Mouse (Mus musculus) neural tube, embryonic 15.5 days (tissue): ENCODE results near the gene Mapk12. TPM values are rescaled to one million over a fixed set of nuclear protein-coding genes. Genes with fewer than 3 reads are reported as not detected.

Source experiments
- ATAC-seq: fragments of 200-750 bp; cut with Nextera tagmentation; 2 replicates; pipeline ENCODE4 v1.8.0; 2017; ENCODE audit warnings: mild to moderate bottlenecking, moderate TSS enrichment, moderate library complexity; ENCODE audit not compliant: low FRiP score
- H3K27ac ChIP-seq: fragments of 300-500 bp; sonication (generic); replicated peaks from 2 replicates; pipeline ENCODE4 v1.5.1; 2015; ENCODE audit warnings: mild to moderate bottlenecking, inconsistent platforms
- H3K27me3 ChIP-seq: fragments of 300-500 bp; sonication (generic); replicated peaks from 2 replicates; pipeline ENCODE4 v1.6.1; 2015; ENCODE audit warnings: inconsistent platforms
- H3K36me3 ChIP-seq: fragments of 300-500 bp; sonication (generic); 2 replicates; pipeline ENCODE4 v1.6.1; 2015; ENCODE audit warnings: inconsistent platforms
- H3K4me1 ChIP-seq: fragments of 300-500 bp; sonication (generic); 2 replicates; pipeline ENCODE4 v1.6.1; 2015; ENCODE audit warnings: inconsistent platforms
- H3K4me2 ChIP-seq: fragments of 300-500 bp; sonication (generic); 2 replicates; pipeline ENCODE4 v1.6.1; 2015; ENCODE audit warnings: inconsistent platforms, mild to moderate bottlenecking, moderate library complexity
- H3K4me3 ChIP-seq: fragments of 300-500 bp; sonication (generic); replicated peaks from 2 replicates; pipeline ENCODE4 v1.5.1; 2015; ENCODE audit warnings: mild to moderate bottlenecking, inconsistent platforms
- H3K9ac ChIP-seq: fragments of 300-500 bp; sonication (generic); replicated peaks from 2 replicates; pipeline ENCODE4 v1.6.1; 2015; ENCODE audit warnings: mild to moderate bottlenecking, inconsistent platforms
- H3K9me3 ChIP-seq: fragments of 300-500 bp; sonication (generic); replicated peaks from 2 replicates; pipeline ENCODE4 v1.6.1; 2016; ENCODE audit warnings: inconsistent platforms
- WGBS: fragments of 180-500 bp; shearing (Covaris S2); methylation state at CpG from one replicate; pipeline ENCODE4 v1.1.7; 2015; ENCODE audit warnings: mixed read lengths; 5-methylcytosine and 5-hydroxymethylcytosine counted together
- polyA plus RNA-seq: library from polyadenylated mRNA; unstranded; fragments of >200 nt; fragmentation: Nextera tagmentation; extraction: Ambion mirVana; gene quantifications from 2 replicates; pipeline ENCODE4 v1.2.1, GENCODE M21; 2015

Mapk12 gene
- 4.8 and 5.2 TPM in 2 replicates for polyA plus RNA-seq

GRCm38 (mm10) chr15:89140659-89141252, at the start of gene Mapk12:
Gene Mapk12 (minus strand): TSS chr15:89140703.
- Histone ChIP-seq H3K4me2 (peak within 1 kb of the TSS; percentile 98), H3K4me1 (peaks cover 21% of the 10 kb centered on the region), H3K27ac (no peak within 1 kb of the TSS), H3K4me3 (peak within 1 kb of the TSS; percentile 47), H3K27me3 (peaks cover 30% of the 10 kb centered on the region), H3K9ac (peak within 1 kb of the TSS; percentile 54), H3K36me3 (no peaks in the 10 kb centered on the region), H3K9me3 (no peaks in the 10 kb centered on the region)
- under 1% methylated on average over 21 of the region's 21 CpGs for WGBS
- ATAC-seq, result peak; percentile 60; the same call in 1 of the 2 replicates

GRCm38 (mm10) chr15:89184937-89185227, 44.4 kb upstream of the Mapk12 start:
- ATAC-seq, result no peak
- Histone ChIP-seq H3K9ac (no peak overlapping the region), H3K4me3 (no peak overlapping the region), H3K4me2 (no peak overlapping the region), H3K27ac (no peak overlapping the region), H3K36me3 (peaks cover 53% of the 10 kb centered on the region), H3K9me3 (no peaks in the 10 kb centered on the region), H3K27me3 (no peaks in the 10 kb centered on the region), H3K4me1 (peaks cover 28% of the 10 kb centered on the region)
- 77% methylated on average over 5 of the region's 5 CpGs for WGBS

- H3K27ac ChIP-seq, result 0 out of 2 replicates have a peak overlapping the region, but pooled peaks have one; percentile 37
- H3K36me3 ChIP-seq, result peaks cover 48% of the 10 kb centered on the region
Measured at GRCm38 (mm10) chr15:89184141-89184936, 43.8 kb upstream of the Mapk12 start.

GRCm38 (mm10) chr15:89182842-89183241, 42.3 kb upstream of the Mapk12 start:
- Histone ChIP-seq H3K36me3 (peaks cover 33% of the 10 kb centered on the region), H3K4me2 (no peak overlapping the region), H3K27ac (no peak overlapping the region; the same call in 1 of the 2 replicates)

More at GRCm38 (mm10) chr15:89184141-89184936, 43.8 kb upstream of the Mapk12 start:
- WGBS, result 45% methylated on average over 5 of the region's 5 CpGs
- no peak overlapping the region for H3K4me2 ChIP-seq
- H3K9ac ChIP-seq, result no peak overlapping the region
- no peaks in the 10 kb centered on the region for H3K27me3 ChIP-seq
- H3K4me1 ChIP-seq, result peaks cover 33% of the 10 kb centered on the region
- H3K4me3 ChIP-seq, result no peak overlapping the region
- no peak for ATAC-seq
- H3K9me3 ChIP-seq, result no peaks in the 10 kb centered on the region

GRCm38 (mm10) chr15:89182328-89182741, 41.8 kb upstream of the Mapk12 start:
- Histone ChIP-seq H3K36me3 (peaks cover 30% of the 10 kb centered on the region), H3K9ac (no peak overlapping the region), H3K4me1 (peaks cover 53% of the 10 kb centered on the region), H3K4me2 (no peak overlapping the region), H3K27me3 (no peaks in the 10 kb centered on the region), H3K4me3 (no peak overlapping the region), H3K27ac (peak overlapping the region; percentile 34; the same call in 1 of the 2 replicates), H3K9me3 (no peaks in the 10 kb centered on the region)
- WGBS, result 45% methylated on average over 6 of the region's 6 CpGs
- no peak for ATAC-seq

More at GRCm38 (mm10) chr15:89182842-89183241, 42.3 kb upstream of the Mapk12 start:
- Histone ChIP-seq H3K4me1 (peaks cover 48% of the 10 kb centered on the region), H3K9ac (no peak overlapping the region), H3K4me3 (no peak overlapping the region), H3K27me3 (no peaks in the 10 kb centered on the region), H3K9me3 (no peaks in the 10 kb centered on the region)
- ATAC-seq, result no peak
- WGBS, result 59% methylated on average over 5 of the region's 5 CpGs

GRCm38 (mm10) chr15:89181561-89182270, 41.2 kb upstream of the Mapk12 start:
- Histone ChIP-seq H3K4me2 (peak overlapping the region; percentile 90), H3K27ac (peak overlapping the region; percentile 91; the same call in 1 of the 2 replicates), H3K9ac (0 out of 2 replicates have a peak overlapping the region, but pooled peaks have one; percentile 94), H3K4me3 (peak overlapping the region; percentile 76; the same call in 1 of the 2 replicates), H3K36me3 (peaks cover 23% of the 10 kb centered on the region), H3K27me3 (no peaks in the 10 kb centered on the region), H3K9me3 (no peaks in the 10 kb centered on the region), H3K4me1 (peaks cover 60% of the 10 kb centered on the region)
- 81% methylated on average over 10 of the region's 10 CpGs for WGBS
- ATAC-seq, result no peak

GRCm38 (mm10) chr15:89180571-89181229, 40.2 kb upstream of the Mapk12 start, which contains the start of gene Plxnb2:
Gene Plxnb2 (minus strand): TSS chr15:89180788.
- no peaks in the 10 kb centered on the region for H3K9me3 ChIP-seq
- no peaks in the 10 kb centered on the region for H3K27me3 ChIP-seq
- under 1% methylated on average over 72 of the region's 72 CpGs for WGBS
- H3K36me3 ChIP-seq, result peaks cover 13% of the 10 kb centered on the region
- peaks cover 69% of the 10 kb centered on the region for H3K4me1 ChIP-seq
- peak within 1 kb of the TSS; percentile 94 for H3K9ac ChIP-seq
- peak within 1 kb of the TSS; percentile 76 for H3K4me3 ChIP-seq
- peak within 1 kb of the TSS; percentile 91 for H3K27ac ChIP-seq
- H3K4me2 ChIP-seq, result peak within 1 kb of the TSS; percentile 90
- peak; percentile 91 for ATAC-seq

GRCm38 (mm10) chr15:89180081-89180541, 39.6 kb upstream of the Mapk12 start:
- Histone ChIP-seq H3K9me3 (no peaks in the 10 kb centered on the region), H3K9ac (peak overlapping the region; percentile 94), H3K4me3 (peak overlapping the region; percentile 76), H3K4me2 (peak overlapping the region; percentile 90), H3K27me3 (no peaks in the 10 kb centered on the region), H3K27ac (peak overlapping the region; percentile 91), H3K4me1 (peaks cover 75% of the 10 kb centered on the region), H3K36me3 (peaks cover 7% of the 10 kb centered on the region; the same call in 1 of the 2 replicates)
- peak; percentile 14 for ATAC-seq
- WGBS, result under 1% methylated on average over 25 of the region's 26 CpGs

GRCm38 (mm10) chr15:89179630-89179964, 39.1 kb upstream of the Mapk12 start:
- 2% methylated on average over 6 of the region's 6 CpGs for WGBS
- H3K9ac ChIP-seq, result peak overlapping the region; percentile 94
- H3K4me2 ChIP-seq, result peak overlapping the region; percentile 90
- peak overlapping the region; percentile 91 for H3K27ac ChIP-seq
- H3K9me3 ChIP-seq, result no peaks in the 10 kb centered on the region
- no peaks in the 10 kb centered on the region for H3K27me3 ChIP-seq
- peaks cover 77% of the 10 kb centered on the region for H3K4me1 ChIP-seq
- no peak for ATAC-seq
- H3K36me3 ChIP-seq, result peaks cover 4% of the 10 kb centered on the region; the same call in 1 of the 2 replicates
- peak overlapping the region; percentile 76 for H3K4me3 ChIP-seq

GRCm38 (mm10) chr15:89178954-89179629, 38.6 kb upstream of the Mapk12 start:
- 3% methylated on average over 16 of the region's 16 CpGs for WGBS
- Histone ChIP-seq H3K9me3 (no peaks in the 10 kb centered on the region), H3K4me3 (peak overlapping the region; percentile 76), H3K9ac (peak overlapping the region; percentile 94), H3K27me3 (no peaks in the 10 kb centered on the region), H3K4me2 (peak overlapping the region; percentile 90), H3K4me1 (peaks cover 78% of the 10 kb centered on the region), H3K27ac (peak overlapping the region; percentile 91), H3K36me3 (0 out of 2 replicates have a peak, but pooled peaks cover 3% of the 10 kb centered on the region)
- ATAC-seq, result no peak
